Mouse (Mus musculus) liver, postnatal 0 days (tissue): Measurements from ENCODE around the gene Ccnt1.

ENCODE experiments used
- CTCF ChIP-seq: sonication (generic); IDR thresholded peaks from 2 replicates; pipeline ENCODE4 v1.5.1; 2016; ENCODE audit warnings: antibody characterized with exemption, low read depth
- EP300 ChIP-seq: IDR thresholded peaks from 2 replicates; pipeline ENCODE4 v1.6.1; 2016; ENCODE audit warnings: antibody characterized with exemption, low read depth, mild to moderate bottlenecking

DNA sequence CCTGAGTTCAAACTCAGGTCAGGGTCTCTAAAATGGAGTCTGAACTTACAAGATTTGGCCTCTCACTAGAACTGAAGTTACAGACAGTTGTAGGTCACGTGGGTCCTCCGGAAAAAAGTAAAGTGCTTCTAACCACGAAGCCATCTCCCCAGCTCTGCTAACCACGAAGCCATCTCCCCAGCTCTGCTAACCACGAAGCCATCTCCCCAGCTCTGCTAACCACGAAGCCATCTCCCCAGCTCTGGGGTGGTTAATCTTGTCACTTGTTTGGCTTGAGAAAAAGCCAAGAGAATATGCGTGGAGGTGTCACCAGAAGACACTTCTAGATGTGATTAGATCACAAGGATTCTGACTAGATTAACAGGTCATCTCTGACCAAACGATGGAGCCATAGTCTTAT, 56.6 kb downstream of the Ccnt1 start:
- TF ChIP-seq CTCF (no peak), EP300 (no peak)
